Mouse (Mus musculus): ENCODE measurements around the gene Kcmf1. TPM values are rescaled to one million over a fixed set of nuclear protein-coding genes. Genes with fewer than 3 reads are reported as not detected.

The Kcmf1 gene
- 48.0 and 57.3 TPM in 2 replicates for polyA plus RNA-seq (2016; fragmentation: Nextera tagmentation; extraction: Ambion mirVana)

GRCm38 (mm10) chr6:72899781-72900681 lies at the start of gene Kcmf1:
TSS of gene Kcmf1 (minus strand) at chr6:72899979.
- H3K27ac ChIP-seq, result peak within 1 kb of the TSS; percentile 99

GRCm38 (mm10) chr6:72949161-72949756 lies 49.5 kb upstream of the Kcmf1 start:
- no peak overlapping the region for H3K4me2 ChIP-seq (replicated peaks)
- H3K9me3 ChIP-seq, result no peaks in the 10 kb centered on the region
- no peaks in the 10 kb centered on the region for H3K27me3 ChIP-seq
- 83% methylated on average over 9 of the region's 9 CpGs for WGBS
- no peak for ATAC-seq (ENCODE audit: insufficient number of reproducible peaks, insufficient read depth, low FRiP score, low TSS enrichment)
- no peak overlapping the region for H3K9ac ChIP-seq
- H3K4me3 ChIP-seq, result no peak overlapping the region
- H3K27ac ChIP-seq, result no peak overlapping the region
- H3K36me3 ChIP-seq, result no peaks in the 10 kb centered on the region
- H3K4me1 ChIP-seq, result peaks cover 7% of the 10 kb centered on the region; the same call in 1 of the 2 replicates

More at GRCm38 (mm10) chr6:72899781-72900681, at the start of gene Kcmf1:
- no peaks in the 10 kb centered on the region for H3K27me3 ChIP-seq
- peak; percentile 86 for ATAC-seq (ENCODE audit: insufficient number of reproducible peaks, insufficient read depth, low FRiP score, low TSS enrichment)
- peak within 1 kb of the TSS; percentile 70 for H3K4me2 ChIP-seq (replicated peaks)
- under 1% methylated on average over 86 of the region's 113 CpGs for WGBS
- peak within 1 kb of the TSS; percentile 99 for H3K9ac ChIP-seq
- H3K9me3 ChIP-seq, result no peaks in the 10 kb centered on the region
- H3K4me1 ChIP-seq, result peaks cover 23% of the 10 kb centered on the region
- 0 out of 2 replicates have a peak, but pooled peaks cover 3% of the 10 kb centered on the region for H3K36me3 ChIP-seq
- H3K4me3 ChIP-seq, result peak within 1 kb of the TSS; percentile 96

- peaks cover 7% of the 10 kb centered on the region; the same call in 1 of the 2 replicates for H3K4me1 ChIP-seq
- H3K27ac ChIP-seq, result no peak overlapping the region
- H3K36me3 ChIP-seq, result no peaks in the 10 kb centered on the region
- no peak overlapping the region for H3K4me3 ChIP-seq
- H3K9ac ChIP-seq, result no peak overlapping the region
- no peak overlapping the region for H3K4me2 ChIP-seq (replicated peaks)
- H3K27me3 ChIP-seq, result no peaks in the 10 kb centered on the region
- H3K9me3 ChIP-seq, result no peaks in the 10 kb centered on the region
- 92% methylated on average over 3 of the region's 3 CpGs for WGBS
- no peak for ATAC-seq (ENCODE audit: insufficient number of reproducible peaks, insufficient read depth, low FRiP score, low TSS enrichment)
Observed at GRCm38 (mm10) chr6:72948392-72948791, 48.6 kb upstream of the Kcmf1 start.

- H3K36me3 ChIP-seq, result no peaks in the 10 kb centered on the region
- H3K4me1 ChIP-seq, result peaks cover 6% of the 10 kb centered on the region; the same call in 1 of the 2 replicates
- ATAC-seq (ENCODE audit: insufficient number of reproducible peaks, insufficient read depth, low FRiP score, low TSS enrichment), result no peak
- no peak overlapping the region for H3K9ac ChIP-seq
- no peak overlapping the region for H3K4me3 ChIP-seq
- 60% methylated on average over 6 of the region's 6 CpGs for WGBS
- no peak overlapping the region for H3K27ac ChIP-seq
- no peaks in the 10 kb centered on the region for H3K9me3 ChIP-seq
- no peak overlapping the region for H3K4me2 ChIP-seq (replicated peaks)
- H3K27me3 ChIP-seq, result no peaks in the 10 kb centered on the region
Observed at GRCm38 (mm10) chr6:72947960-72948359, 48.2 kb upstream of the Kcmf1 start.

GRCm38 (mm10) chr6:72940493-72940892 lies 40.7 kb upstream of the Kcmf1 start:
- H3K4me2 ChIP-seq (replicated peaks), result no peak overlapping the region
- no peak overlapping the region for H3K27ac ChIP-seq
- no peak for ATAC-seq (ENCODE audit: insufficient number of reproducible peaks, insufficient read depth, low FRiP score, low TSS enrichment)
- H3K4me3 ChIP-seq, result no peak overlapping the region
- H3K27me3 ChIP-seq, result no peaks in the 10 kb centered on the region
- H3K4me1 ChIP-seq, result no peaks in the 10 kb centered on the region
- no peak overlapping the region for H3K9ac ChIP-seq
- WGBS, result 7% methylated on average over 3 of the region's 3 CpGs
- H3K36me3 ChIP-seq, result no peaks in the 10 kb centered on the region
- no peaks in the 10 kb centered on the region for H3K9me3 ChIP-seq

- no peaks in the 10 kb centered on the region for H3K36me3 ChIP-seq
- no peak for ATAC-seq (ENCODE audit: insufficient number of reproducible peaks, insufficient read depth, low FRiP score, low TSS enrichment)
- no peak overlapping the region for H3K4me2 ChIP-seq (replicated peaks)
- H3K4me3 ChIP-seq, result no peak overlapping the region
- 45% methylated on average over 5 of the region's 5 CpGs for WGBS
- H3K27ac ChIP-seq, result no peak overlapping the region
- no peak overlapping the region for H3K9ac ChIP-seq
- no peaks in the 10 kb centered on the region for H3K4me1 ChIP-seq
- H3K27me3 ChIP-seq, result no peaks in the 10 kb centered on the region
- no peaks in the 10 kb centered on the region for H3K9me3 ChIP-seq
Observed at GRCm38 (mm10) chr6:72937859-72938258, 38.1 kb upstream of the Kcmf1 start.

- H3K9me3 ChIP-seq, result no peaks in the 10 kb centered on the region
- H3K4me3 ChIP-seq, result no peak overlapping the region
- no peaks in the 10 kb centered on the region for H3K4me1 ChIP-seq
- H3K36me3 ChIP-seq, result no peaks in the 10 kb centered on the region
- WGBS, result 66% methylated on average over 3 of the region's 3 CpGs
- no peak overlapping the region for H3K4me2 ChIP-seq (replicated peaks)
- ATAC-seq (ENCODE audit: insufficient number of reproducible peaks, insufficient read depth, low FRiP score, low TSS enrichment), result no peak
- H3K27ac ChIP-seq, result no peak overlapping the region
- no peak overlapping the region for H3K9ac ChIP-seq
- H3K27me3 ChIP-seq, result no peaks in the 10 kb centered on the region
Observed at GRCm38 (mm10) chr6:72937430-72937829, 37.7 kb upstream of the Kcmf1 start.

- no peak overlapping the region for H3K4me3 ChIP-seq
- no peaks in the 10 kb centered on the region for H3K4me1 ChIP-seq
- ATAC-seq (ENCODE audit: insufficient number of reproducible peaks, insufficient read depth, low FRiP score, low TSS enrichment), result no peak
- H3K4me2 ChIP-seq (replicated peaks), result no peak overlapping the region
- H3K9ac ChIP-seq, result no peak overlapping the region
- no peaks in the 10 kb centered on the region for H3K27me3 ChIP-seq
- H3K36me3 ChIP-seq, result no peaks in the 10 kb centered on the region
- no peaks in the 10 kb centered on the region for H3K9me3 ChIP-seq
- WGBS, result 96% methylated on average over 1 of the region's 1 CpGs
- no peak overlapping the region for H3K27ac ChIP-seq
Observed at GRCm38 (mm10) chr6:72932955-72933354, 33.2 kb upstream of the Kcmf1 start.

- H3K9me3 ChIP-seq, result no peaks in the 10 kb centered on the region
- H3K9ac ChIP-seq, result no peak overlapping the region
- no peak overlapping the region for H3K4me2 ChIP-seq (replicated peaks)
- H3K27ac ChIP-seq, result no peak overlapping the region
- H3K27me3 ChIP-seq, result no peaks in the 10 kb centered on the region
- no peak for ATAC-seq (ENCODE audit: insufficient number of reproducible peaks, insufficient read depth, low FRiP score, low TSS enrichment)
- 78% methylated on average over 3 of the region's 3 CpGs for WGBS
- no peaks in the 10 kb centered on the region for H3K36me3 ChIP-seq
- no peak overlapping the region for H3K4me3 ChIP-seq
- peaks cover 5% of the 10 kb centered on the region; the same call in 1 of the 2 replicates for H3K4me1 ChIP-seq
Observed at GRCm38 (mm10) chr6:72931533-72931932, 31.8 kb upstream of the Kcmf1 start.

- Histone ChIP-seq H3K4me2 (replicated peaks) (no peak overlapping the region), H3K9me3 (no peaks in the 10 kb centered on the region), H3K27me3 (no peaks in the 10 kb centered on the region), H3K27ac (no peak overlapping the region), H3K36me3 (no peaks in the 10 kb centered on the region), H3K4me1 (peaks cover 5% of the 10 kb centered on the region; the same call in 1 of the 2 replicates), H3K4me3 (no peak overlapping the region), H3K9ac (no peak overlapping the region)
- no peak for ATAC-seq (ENCODE audit: insufficient number of reproducible peaks, insufficient read depth, low FRiP score, low TSS enrichment)
- WGBS, result 79% methylated on average over 4 of the region's 4 CpGs
Observed at GRCm38 (mm10) chr6:72929795-72930398, 30.1 kb upstream of the Kcmf1 start.

GRCm38 (mm10) chr6:72926755-72927482 lies 27.1 kb upstream of the Kcmf1 start:
- H3K4me2 ChIP-seq (replicated peaks), result no peak overlapping the region
- peak; percentile 64; the same call in 1 of the 2 replicates for ATAC-seq (ENCODE audit: insufficient number of reproducible peaks, insufficient read depth, low FRiP score, low TSS enrichment)
- H3K36me3 ChIP-seq, result no peaks in the 10 kb centered on the region
- H3K4me3 ChIP-seq, result no peak overlapping the region
- peaks cover 5% of the 10 kb centered on the region; the same call in 1 of the 2 replicates for H3K4me1 ChIP-seq
- no peaks in the 10 kb centered on the region for H3K9me3 ChIP-seq
- H3K27ac ChIP-seq, result no peak overlapping the region
- 11% methylated on average over 9 of the region's 9 CpGs for WGBS
- no peak overlapping the region for H3K9ac ChIP-seq
- no peaks in the 10 kb centered on the region for H3K27me3 ChIP-seq

Measured in embryonic facial prominence, embryonic 12.5 days (tissue).